Mouse (Mus musculus) stomach, embryonic 16.5 days (tissue): ENCODE measurements around the gene Fuk. TPM values are rescaled to one million over a fixed set of nuclear protein-coding genes. Genes with fewer than 3 reads are reported as not detected.

Experiments
- ATAC-seq: fragments of 200-750 bp; cut with Nextera tagmentation; 2 replicates; pipeline ENCODE4 v1.8.0; 2017; ENCODE audit warnings: moderate number of reproducible peaks, moderate TSS enrichment; ENCODE audit not compliant: insufficient read depth, low FRiP score
- H3K27ac ChIP-seq: fragments of 300-500 bp; sonication (generic); 2 replicates; pipeline ENCODE4 v1.5.1; 2014; ENCODE audit warnings: low read length
- H3K27me3 ChIP-seq: fragments of 300-500 bp; sonication (generic); 2 replicates; pipeline ENCODE4 v1.6.1; 2014; ENCODE audit warnings: low read length, control low read depth, mixed read lengths; ENCODE audit not compliant: control insufficient read depth, insufficient read depth
- H3K36me3 ChIP-seq: fragments of 300-500 bp; sonication (generic); 2 replicates; pipeline ENCODE4 v1.6.1; 2014; ENCODE audit warnings: low read length; ENCODE audit not compliant: control insufficient read depth, insufficient read depth
- H3K4me1 ChIP-seq: fragments of 300-500 bp; sonication (generic); 2 replicates; pipeline ENCODE4 v1.6.1; 2014; ENCODE audit warnings: low read length, control low read depth, mixed read lengths; ENCODE audit not compliant: control insufficient read depth, insufficient read depth
- H3K4me2 ChIP-seq: fragments of 300-500 bp; sonication (generic); 2 replicates; pipeline ENCODE4 v1.6.1; 2014; ENCODE audit warnings: low read depth, low read length, mixed read lengths
- H3K4me3 ChIP-seq: fragments of 300-500 bp; sonication (generic); replicated peaks from 2 replicates; pipeline ENCODE4 v1.5.1; 2014; ENCODE audit warnings: mild to moderate bottlenecking, low read length
- H3K9ac ChIP-seq: fragments of 300-500 bp; sonication (generic); 2 replicates; pipeline ENCODE4 v1.6.1; 2014; ENCODE audit warnings: low read length
- H3K9me3 ChIP-seq: fragments of 300-500 bp; sonication (generic); replicated peaks from 2 replicates; pipeline ENCODE4 v1.6.1; 2016; ENCODE audit warnings: low read length, control low read depth; ENCODE audit not compliant: control insufficient read depth
- WGBS: fragments of 180-500 bp; shearing (Covaris S2); extraction: QIAGEN DNeasy Blood & Tissue Kit; methylation state at CpG from one replicate; pipeline ENCODE4 v1.1.7; 2014; 5-methylcytosine and 5-hydroxymethylcytosine counted together
- polyA plus RNA-seq: library from polyadenylated mRNA; unstranded; fragments of >200 nt; fragmentation: Nextera tagmentation; extraction: Ambion mirVana; gene quantifications from 2 replicates; pipeline ENCODE4 v1.2.1, GENCODE M21; 2015

Gene Fuk
- polyA plus RNA-seq, 1 experiment from 2014 or later = 12.2 TPM

- H3K27me3 ChIP-seq = no peaks in the 10 kb centered on the region
- 91% methylated on average over 1 of the region's 1 CpGs for WGBS
- no peak overlapping the region for H3K4me2 ChIP-seq
- H3K4me3 ChIP-seq = no peak overlapping the region
- peaks cover under 1% of the 10 kb centered on the region for H3K4me1 ChIP-seq
- no peak overlapping the region for H3K9ac ChIP-seq
- no peak for ATAC-seq
- no peaks in the 10 kb centered on the region for H3K9me3 ChIP-seq
- H3K36me3 ChIP-seq = no peaks in the 10 kb centered on the region
- H3K27ac ChIP-seq = no peak overlapping the region
Observed at GRCm38 (mm10) chr8:110906682-110907081, 4.4 kb upstream of the Fuk start.

GRCm38 (mm10) chr8:110905404-110905803, 3.1 kb upstream of the Fuk start:
- Histone ChIP-seq H3K27ac (no peak overlapping the region), H3K36me3 (no peaks in the 10 kb centered on the region), H3K4me1 (peaks cover 3% of the 10 kb centered on the region), H3K9ac (no peak overlapping the region), H3K27me3 (no peaks in the 10 kb centered on the region), H3K9me3 (no peaks in the 10 kb centered on the region), H3K4me3 (no peak overlapping the region), H3K4me2 (no peak overlapping the region)
- ATAC-seq = no peak
- 88% methylated on average over 6 of the region's 6 CpGs for WGBS

- peak overlapping the region; percentile 11; the same call in 1 of the 2 replicates for H3K4me2 ChIP-seq
- WGBS = 58% methylated on average over 2 of the region's 2 CpGs
- no peak for ATAC-seq
- no peaks in the 10 kb centered on the region for H3K9me3 ChIP-seq
- H3K27me3 ChIP-seq = no peaks in the 10 kb centered on the region
- peak overlapping the region; percentile 78 for H3K4me3 ChIP-seq
- no peak overlapping the region for H3K9ac ChIP-seq
- H3K27ac ChIP-seq = no peak overlapping the region
- H3K36me3 ChIP-seq = no peaks in the 10 kb centered on the region
- peaks cover 3% of the 10 kb centered on the region for H3K4me1 ChIP-seq
Observed at GRCm38 (mm10) chr8:110902579-110902965, 284 bp upstream of the Fuk start.

- Histone ChIP-seq H3K4me1 (peaks cover 3% of the 10 kb centered on the region), H3K36me3 (no peaks in the 10 kb centered on the region), H3K4me2 (no peak overlapping the region; the same call in 1 of the 2 replicates), H3K27me3 (no peaks in the 10 kb centered on the region), H3K9me3 (no peaks in the 10 kb centered on the region), H3K4me3 (no peak overlapping the region), H3K9ac (no peak overlapping the region), H3K27ac (peak overlapping the region; percentile 9; the same call in 1 of the 2 replicates)
- ATAC-seq = peak; percentile 81
- WGBS = 59% methylated on average over 3 of the region's 3 CpGs
Observed at GRCm38 (mm10) chr8:110901056-110901455, 1.2 kb downstream of the Fuk start.

GRCm38 (mm10) chr8:110897495-110897894, 4.8 kb downstream of the Fuk start:
- Histone ChIP-seq H3K9ac (no peak overlapping the region), H3K36me3 (no peaks in the 10 kb centered on the region; the same call in 1 of the 2 replicates), H3K27ac (no peak overlapping the region), H3K4me2 (no peak overlapping the region), H3K4me3 (no peak overlapping the region), H3K4me1 (peaks cover 3% of the 10 kb centered on the region), H3K9me3 (no peaks in the 10 kb centered on the region), H3K27me3 (no peaks in the 10 kb centered on the region)
- 96% methylated on average over 6 of the region's 6 CpGs for WGBS
- no peak for ATAC-seq

- no peak for ATAC-seq
- H3K4me1 ChIP-seq = no peaks in the 10 kb centered on the region
- H3K4me2 ChIP-seq = no peak overlapping the region
- no peaks in the 10 kb centered on the region for H3K27me3 ChIP-seq
- no peaks in the 10 kb centered on the region for H3K9me3 ChIP-seq
- H3K9ac ChIP-seq = no peak overlapping the region
- no peaks in the 10 kb centered on the region; the same call in 1 of the 2 replicates for H3K36me3 ChIP-seq
- 91% methylated on average over 13 of the region's 13 CpGs for WGBS
- H3K4me3 ChIP-seq = no peak overlapping the region
- no peak overlapping the region for H3K27ac ChIP-seq
Observed at GRCm38 (mm10) chr8:110895812-110896211, 6.5 kb downstream of the Fuk start.

GRCm38 (mm10) chr8:110895254-110895653, 7.0 kb downstream of the Fuk start:
- no peaks in the 10 kb centered on the region for H3K9me3 ChIP-seq
- no peaks in the 10 kb centered on the region for H3K27me3 ChIP-seq
- H3K27ac ChIP-seq = no peak overlapping the region
- no peak overlapping the region for H3K4me2 ChIP-seq
- no peak overlapping the region for H3K4me3 ChIP-seq
- WGBS = 77% methylated on average over 9 of the region's 9 CpGs
- no peaks in the 10 kb centered on the region; the same call in 1 of the 2 replicates for H3K36me3 ChIP-seq
- no peak for ATAC-seq
- no peak overlapping the region for H3K9ac ChIP-seq
- no peaks in the 10 kb centered on the region for H3K4me1 ChIP-seq

- Histone ChIP-seq H3K27me3 (no peaks in the 10 kb centered on the region), H3K27ac (no peak overlapping the region), H3K9ac (no peak overlapping the region), H3K4me3 (no peak overlapping the region), H3K4me1 (no peaks in the 10 kb centered on the region), H3K36me3 (no peaks in the 10 kb centered on the region; the same call in 1 of the 2 replicates), H3K9me3 (no peaks in the 10 kb centered on the region), H3K4me2 (no peak overlapping the region)
- no peak for ATAC-seq
- 80% methylated on average over 10 of the region's 10 CpGs for WGBS
Observed at GRCm38 (mm10) chr8:110894851-110895250, 7.4 kb downstream of the Fuk start.

- Histone ChIP-seq H3K9me3 (no peaks in the 10 kb centered on the region), H3K36me3 (no peaks in the 10 kb centered on the region; the same call in 1 of the 2 replicates), H3K4me1 (no peaks in the 10 kb centered on the region), H3K9ac (no peak overlapping the region), H3K27me3 (no peaks in the 10 kb centered on the region), H3K4me2 (no peak overlapping the region), H3K4me3 (no peak overlapping the region), H3K27ac (no peak overlapping the region)
- no peak for ATAC-seq
- WGBS = 100% methylated on average over 2 of the region's 2 CpGs
Observed at GRCm38 (mm10) chr8:110892913-110893312, 9.4 kb downstream of the Fuk start.
